Mouse (Mus musculus): ENCODE measurements around the gene 2610021A01Rik. TPM values are rescaled to one million over a fixed set of nuclear protein-coding genes. Genes with fewer than 3 reads are reported as not detected.
A peak's percentile ranks its signal among the peaks of the same experiment; 100 is the strongest.
"Not testable (repeated sequence)": the region's sequence is repeated elsewhere in the genome, so short reads cannot be mapped to it uniquely, and the experiment has no call there.

Gene 2610021A01Rik
- total RNA-seq (2021), result 10 to 100 TPM; 13.1 to 15.4 TPM
- long read RNA-seq, experiment 1, full-length matches to known transcripts, result 1 of 7 reads
- long read RNA-seq, experiment 1, partial matches to known transcripts, result 0 of 7 reads
- long read RNA-seq, experiment 1, other reads (novel, unspliced or antisense), result 6 of 7 reads
- long read RNA-seq, experiment 2, full-length matches to known transcripts, result 1 of 3 reads
- long read RNA-seq, experiment 2, partial matches to known transcripts, result 1 of 3 reads
- long read RNA-seq, experiment 2, other reads (novel, unspliced or antisense), result 1 of 3 reads

GRCm38 (mm10) chr7:41599034-41599813 lies at the start of gene 2610021A01Rik:
Gene 2610021A01Rik (plus strand): TSS chr7:41599230.
- peak; percentile 81 to 83 for DNase-seq (ENCODE audit: low spot score in 2 of 2)

GRCm38 (mm10) chr7:41560681-41561080 lies 38.3 kb upstream of the 2610021A01Rik start:
- DNase-seq (ENCODE audit: low spot score in 2 of 2), result no peak

- not testable (repeated sequence) for DNase-seq (ENCODE audit: low spot score in 2 of 2)
These were observed 25.5 kb upstream of the 2610021A01Rik start, which contains the start of gene Gm6871 for GRCm38 (mm10) chr7:41573562-41573961. Gene Gm6871 (minus strand): TSS chr7:41573662.

GRCm38 (mm10) chr7:41577956-41578355 lies 21.1 kb upstream of the 2610021A01Rik start:
- DNase-seq (ENCODE audit: low spot score in 2 of 2), result no peak

GRCm38 (mm10) chr7:41582028-41582427 lies 17.0 kb upstream of the 2610021A01Rik start:
- DNase-seq (ENCODE audit: low spot score in 2 of 2), result no peak

GRCm38 (mm10) chr7:41587831-41588230 lies 11.2 kb upstream of the 2610021A01Rik start:
- not testable (repeated sequence) for DNase-seq (ENCODE audit: low spot score in 2 of 2)

- no peak for DNase-seq (ENCODE audit: low spot score in 2 of 2)
These were observed 415 bp upstream of the 2610021A01Rik start for GRCm38 (mm10) chr7:41598615-41599014.

GRCm38 (mm10) chr7:41599932-41600548 lies 1.0 kb downstream of the 2610021A01Rik start:
- DNase-seq (ENCODE audit: low spot score in 2 of 2), result no peak

- DNase-seq (ENCODE audit: low spot score in 2 of 2), result no peak
These were observed 12.6 kb downstream of the 2610021A01Rik start for GRCm38 (mm10) chr7:41611654-41612053.

GRCm38 (mm10) chr7:41616241-41616640 lies 17.2 kb downstream of the 2610021A01Rik start:
- not testable (repeated sequence) for DNase-seq (ENCODE audit: low spot score in 2 of 2)

GRCm38 (mm10) chr7:41632409-41633220 lies 33.6 kb downstream of the 2610021A01Rik start, which contains the start of gene Zfp788:
Gene Zfp788 (plus strand): TSS chr7:41633203.
- peak; percentile 80 to 83 for DNase-seq (ENCODE audit: low spot score in 2 of 2)

GRCm38 (mm10) chr7:41633221-41633984 lies 34.4 kb downstream of the 2610021A01Rik start:
- DNase-seq (ENCODE audit: low spot score in 2 of 2), result peak; percentile 75 to 79

GRCm38 (mm10) chr7:41674326-41674725 lies 75.3 kb downstream of the 2610021A01Rik start:
- not testable (repeated sequence) for DNase-seq (ENCODE audit: low spot score in 2 of 2)

Other genes starting within 250 kb of the 2610021A01Rik start
- 10 to 100 TPM; 11.5 to 12.4 TPM for gene AI987944, start 205.9 kb upstream of the 2610021A01Rik start, total RNA-seq (2021)
- gene Vmn2r57, start 150.5 kb upstream of the 2610021A01Rik start, total RNA-seq (2021), result under 1 TPM; 0.19 to 0.23 TPM
- gene Gm20449, start 99.8 kb upstream of the 2610021A01Rik start, total RNA-seq (2021), result under 1 TPM; 0.10 to 0.13 TPM
- gene AW146154, start 99.3 kb upstream of the 2610021A01Rik start, total RNA-seq (2021), result 1 to 10 TPM; 6.7 to 7.5 TPM
- gene Gm6871, start 25.6 kb upstream of the 2610021A01Rik start, total RNA-seq (2021), result not detected
- gene Zfp788, start 34.0 kb downstream of the 2610021A01Rik start, total RNA-seq (2021), result 10 to 100 TPM; 10.4 to 10.8 TPM

All from adrenal gland, adult 18-20 months (tissue).